Mouse (Mus musculus) splenic B cell, adult 2 months (primary cell): ENCODE results near the gene Cinp.
A peak's percentile ranks its signal among the peaks of the same experiment; 100 is the strongest.
"Not testable (repeated sequence)": the region's sequence is repeated elsewhere in the genome, so short reads cannot be mapped to it uniquely, and the experiment has no call there.

Source experiments
- DNase-seq: peaks from one replicate; pipeline ENCODE4 v3.0.0-alpha.2; 2011; ENCODE audit warnings: low read depth, low spot score
- H3K27me3 ChIP-seq: 2 replicates; pipeline ENCODE4 v1.6.1; 2012; ENCODE audit warnings: mild to moderate bottlenecking, low read length, moderate library complexity, mixed read lengths; ENCODE audit not compliant: control insufficient read depth, poor library complexity, insufficient read depth, severe bottlenecking
- H3K36me3 ChIP-seq: 2 replicates; pipeline ENCODE4 v1.6.1; 2012; ENCODE audit warnings: mild to moderate bottlenecking, low read length, moderate library complexity, mixed read lengths; ENCODE audit not compliant: control insufficient read depth, poor library complexity, insufficient read depth, severe bottlenecking

Cinp gene

GRCm38 (mm10) chr12:110882291-110882690 is 6.7 kb downstream of the Cinp start:
- Histone ChIP-seq H3K27me3 (no peaks in the 10 kb centered on the region), H3K36me3 (no peaks in the 10 kb centered on the region)
- DNase-seq, result no peak

GRCm38 (mm10) chr12:110875351-110875750 is 13.6 kb downstream of the Cinp start:
- DNase-seq, result no peak
- Histone ChIP-seq H3K36me3 (peaks cover 8% of the 10 kb centered on the region), H3K27me3 (no peaks in the 10 kb centered on the region)

GRCm38 (mm10) chr12:110871247-110871646 is 17.7 kb downstream of the Cinp start:
- H3K27me3 ChIP-seq, result no peaks in the 10 kb centered on the region
- no peak for DNase-seq

GRCm38 (mm10) chr12:110870107-110870506 is 18.8 kb downstream of the Cinp start:
- no peaks in the 10 kb centered on the region for H3K27me3 ChIP-seq
- H3K36me3 ChIP-seq, result peaks cover 8% of the 10 kb centered on the region
- no peak for DNase-seq

More at GRCm38 (mm10) chr12:110871247-110871646, 17.7 kb downstream of the Cinp start:
- peaks cover 8% of the 10 kb centered on the region for H3K36me3 ChIP-seq

- DNase-seq, result no peak
- Histone ChIP-seq H3K36me3 (peaks cover 4% of the 10 kb centered on the region; the same call in 1 of the 2 replicates), H3K27me3 (no peaks in the 10 kb centered on the region)
These were observed 23.0 kb downstream of the Cinp start for GRCm38 (mm10) chr12:110865989-110866388.

GRCm38 (mm10) chr12:110865571-110865970 is 23.4 kb downstream of the Cinp start:
- no peaks in the 10 kb centered on the region for H3K27me3 ChIP-seq
- H3K36me3 ChIP-seq, result peaks cover 4% of the 10 kb centered on the region; the same call in 1 of the 2 replicates
- DNase-seq, result no peak

- no peaks in the 10 kb centered on the region for H3K27me3 ChIP-seq
- no peak for DNase-seq
These were observed 24.9 kb downstream of the Cinp start for GRCm38 (mm10) chr12:110864008-110864407.

GRCm38 (mm10) chr12:110861256-110861655 is 27.7 kb downstream of the Cinp start:
- DNase-seq, result no peak
- Histone ChIP-seq H3K36me3 (peaks cover 2% of the 10 kb centered on the region; the same call in 1 of the 2 replicates), H3K27me3 (no peaks in the 10 kb centered on the region)

More at GRCm38 (mm10) chr12:110864008-110864407, 24.9 kb downstream of the Cinp start:
- peaks cover 4% of the 10 kb centered on the region; the same call in 1 of the 2 replicates for H3K36me3 ChIP-seq

GRCm38 (mm10) chr12:110860293-110860692 is 28.7 kb downstream of the Cinp start:
- DNase-seq, result no peak
- no peaks in the 10 kb centered on the region for H3K27me3 ChIP-seq
- no peaks in the 10 kb centered on the region; the same call in 1 of the 2 replicates for H3K36me3 ChIP-seq

- H3K27me3 ChIP-seq, DNase-seq: not testable (repeated sequence)
These were observed 30.3 kb downstream of the Cinp start for GRCm38 (mm10) chr12:110858681-110859080.

GRCm38 (mm10) chr12:110857196-110857595 is 31.7 kb downstream of the Cinp start:
- no peaks in the 10 kb centered on the region for H3K27me3 ChIP-seq
- DNase-seq, result peak; percentile 38
- H3K36me3 ChIP-seq, result no peaks in the 10 kb centered on the region

More at GRCm38 (mm10) chr12:110858681-110859080, 30.3 kb downstream of the Cinp start:
- not testable (repeated sequence) for H3K36me3 ChIP-seq

- peak; percentile 67 for DNase-seq
- Histone ChIP-seq H3K27me3 (no peaks in the 10 kb centered on the region), H3K36me3 (no peaks in the 10 kb centered on the region)
These were observed 33.9 kb downstream of the Cinp start for GRCm38 (mm10) chr12:110854786-110855737.

GRCm38 (mm10) chr12:110851923-110852322 is 37.0 kb downstream of the Cinp start:
- DNase-seq, result no peak
- H3K36me3 ChIP-seq, result no peaks in the 10 kb centered on the region

GRCm38 (mm10) chr12:110851414-110851813 is 37.5 kb downstream of the Cinp start:
- DNase-seq, result peak; percentile 43
- Histone ChIP-seq H3K27me3 (no peaks in the 10 kb centered on the region), H3K36me3 (no peaks in the 10 kb centered on the region)

More at GRCm38 (mm10) chr12:110851923-110852322, 37.0 kb downstream of the Cinp start:
- H3K27me3 ChIP-seq, result no peaks in the 10 kb centered on the region

GRCm38 (mm10) chr12:110850929-110851256 is 38.1 kb downstream of the Cinp start:
- Histone ChIP-seq H3K36me3 (no peaks in the 10 kb centered on the region), H3K27me3 (no peaks in the 10 kb centered on the region)
- no peak for DNase-seq
